Mouse (Mus musculus): ENCODE measurements around the gene Olfr1306.

Gene Olfr1306

GRCm38 (mm10) chr2:111916171-111916570 lies at the start of gene Olfr1306:
Gene Olfr1306, minus strand, starts transcription at chr2:111916271.
- DNase-seq (ENCODE audit: low read depth, low spot score): no peak

DNA sequence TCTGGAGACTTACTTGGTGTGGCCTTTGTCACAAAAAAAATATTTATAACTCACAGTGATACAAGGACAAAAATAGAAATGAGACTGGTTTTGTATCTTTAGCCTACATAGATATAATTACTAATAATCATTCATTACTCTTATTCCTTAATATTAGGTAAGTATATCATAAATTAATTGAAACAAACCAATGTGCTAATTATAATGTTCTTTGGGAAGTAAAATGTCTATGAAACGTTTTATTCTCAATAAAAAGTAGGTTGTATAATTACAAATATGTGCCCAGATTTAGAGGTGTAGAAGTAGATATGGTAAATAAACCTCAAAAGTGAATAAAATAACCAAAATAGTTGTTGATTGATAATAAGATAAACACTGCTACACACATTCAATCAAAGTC lies 48.8 kb upstream of the Olfr1306 start, which contains the start of gene Olfr1308:
TSS of gene Olfr1308 (minus strand) at position 101 of the 400 bp plus-strand sequence.
- DNase-seq (ENCODE audit: low read depth, low spot score): no peak

DNA sequence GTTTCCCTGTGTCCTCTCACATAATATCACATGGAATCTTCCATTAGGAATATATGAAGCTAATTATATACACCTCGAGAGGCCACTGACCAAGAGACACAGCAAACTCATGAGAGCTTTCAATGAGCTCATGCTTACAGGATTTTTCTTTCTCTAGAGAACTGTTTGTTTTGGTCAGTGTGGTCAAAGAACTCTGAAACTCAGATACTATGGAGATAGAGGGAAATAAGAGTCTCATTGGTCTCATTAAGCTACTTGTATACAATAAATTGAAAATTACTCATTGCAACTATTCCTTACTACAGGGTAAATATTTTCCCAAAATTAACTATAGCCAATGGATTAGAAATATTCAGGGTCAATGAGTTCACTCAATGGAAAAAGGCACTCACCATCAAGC lies 33.3 kb upstream of the Olfr1306 start, which contains the start of gene Olfr1307:
TSS of gene Olfr1307 (minus strand) at position 101 of the 400 bp plus-strand sequence.
- no peak for DNase-seq (ENCODE audit: low read depth, low spot score)

GRCm38 (mm10) chr2:111877049-111877448 lies 39.0 kb downstream of the Olfr1306 start, which contains the start of gene Olfr1305:
Gene Olfr1305, minus strand, starts transcription at chr2:111877149.
- no peak for DNase-seq (ENCODE audit: low read depth, low spot score)

Data from skeletal muscle tissue, adult 2 months (tissue).